Mouse (Mus musculus) lung, adult 18-20 months (tissue): Measurements from ENCODE around the gene Entpd3.

Experiments used
- DNase-seq, 2 experiments: peaks; one replicate each; pipeline ENCODE4 v3.0.0; 2022; ENCODE audit warnings: mixed read lengths in 2 of 2

Gene Entpd3

GRCm38 (mm10) chr9:120541411-120541810 lies 1.8 kb downstream of the Entpd3 start:
- peak; percentile 54 to 66 for DNase-seq

- DNase-seq, result peak in 1 of 2 experiments; percentile 27
Observed at GRCm38 (mm10) chr9:120542241-120542640, 2.6 kb downstream of the Entpd3 start.

GRCm38 (mm10) chr9:120545994-120546393 lies 6.4 kb downstream of the Entpd3 start:
- no peak for DNase-seq

GRCm38 (mm10) chr9:120546482-120546881 lies 6.9 kb downstream of the Entpd3 start:
- no peak for DNase-seq

- peak; percentile 31 to 48 for DNase-seq
Observed at GRCm38 (mm10) chr9:120547026-120547668, 7.5 kb downstream of the Entpd3 start.

- no peak for DNase-seq
Observed at GRCm38 (mm10) chr9:120550778-120551177, 11.2 kb downstream of the Entpd3 start.

- no peak for DNase-seq
Observed at GRCm38 (mm10) chr9:120563590-120563989, 24.0 kb downstream of the Entpd3 start.

- no peak for DNase-seq
Observed at GRCm38 (mm10) chr9:120564247-120564646, 24.6 kb downstream of the Entpd3 start.

GRCm38 (mm10) chr9:120566384-120566783 lies 26.8 kb downstream of the Entpd3 start:
- DNase-seq, result no peak

- no peak for DNase-seq
Observed at GRCm38 (mm10) chr9:120568917-120569316, 29.3 kb downstream of the Entpd3 start.

GRCm38 (mm10) chr9:120569721-120570333 lies 30.2 kb downstream of the Entpd3 start:
- DNase-seq, result peak in 1 of 2 experiments; percentile 36

- no peak for DNase-seq
Observed at GRCm38 (mm10) chr9:120570334-120570725, 30.7 kb downstream of the Entpd3 start.

- DNase-seq, result peak; percentile 97 to 98
Observed at GRCm38 (mm10) chr9:120570741-120571592, 31.3 kb downstream of the Entpd3 start, which contains the start of gene Rpl14. Gene Rpl14 (plus strand): TSS chr9:120571444.

- DNase-seq, result no peak
Observed at GRCm38 (mm10) chr9:120571593-120572385, 32.2 kb downstream of the Entpd3 start.

- no peak for DNase-seq
Observed at GRCm38 (mm10) chr9:120575748-120576661, 36.4 kb downstream of the Entpd3 start.

GRCm38 (mm10) chr9:120576662-120577013 lies 37.0 kb downstream of the Entpd3 start:
- no peak for DNase-seq

- peak; percentile 89 to 92 for DNase-seq
Observed at GRCm38 (mm10) chr9:120577133-120577651, 37.6 kb downstream of the Entpd3 start.

GRCm38 (mm10) chr9:120577706-120578405 lies 38.2 kb downstream of the Entpd3 start:
- peak in 1 of 2 experiments; percentile 7 for DNase-seq

GRCm38 (mm10) chr9:120578701-120579100 lies 39.1 kb downstream of the Entpd3 start:
- peak; percentile 33 to 34 for DNase-seq

GRCm38 (mm10) chr9:120579808-120580207 lies 40.2 kb downstream of the Entpd3 start:
- DNase-seq, result no peak
